Comparison of ENCODE assay signal across 12 mouse cellular contexts in the genomic region with DNA sequence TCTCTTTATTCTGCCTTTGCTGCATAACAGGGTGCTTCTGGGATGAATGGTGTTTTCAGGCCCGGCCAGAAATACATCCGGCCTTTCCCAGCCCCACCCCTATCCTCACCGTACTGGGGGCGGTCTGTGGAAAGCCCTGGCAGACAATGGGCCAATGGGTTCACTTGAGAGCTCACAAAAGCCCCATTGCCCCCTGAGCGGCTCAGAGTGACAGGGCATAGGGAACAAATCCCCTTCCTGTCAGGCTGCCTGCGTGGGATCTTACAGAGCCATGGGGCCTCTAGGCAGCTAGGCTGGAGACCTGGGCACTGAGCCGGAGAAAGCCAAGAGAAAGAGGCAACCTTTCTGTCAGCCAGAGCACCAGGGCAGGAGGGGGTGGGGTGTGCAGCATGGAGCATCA.
DNase-seq lines count a peak whose midpoint lies in the region; ATAC-seq lines count a peak whose summit lies in the region.
"Had no signal": no experiment of that assay in that cellular context is flagged by ENCODE, and none has a peak within 500 bp of the region (broad histone marks: within the 10 kb centered on the region; RNA-seq: fewer than 3 reads in every experiment).

No protein-coding gene starts in this region.

- 2% methylated on average over 7 of the region's 7 CpGs for WGBS in forebrain, embryonic 15.5 days
- 2% methylated on average over 7 of the region's 7 CpGs for WGBS in midbrain, embryonic 14.5 days

- H3K9me3 ChIP-seq in forebrain, embryonic 15.5 days, result no peaks in the 10 kb centered on the region
- no peaks in the 10 kb centered on the region for H3K9me3 ChIP-seq in midbrain, embryonic 14.5 days (ENCODE audit: control insufficient read depth, low read length)
- H3K9me3 ChIP-seq: limb, embryonic 15.5 days had no signal

- H3K27me3 ChIP-seq in forebrain, embryonic 15.5 days, result peaks cover 57% of the 10 kb centered on the region
- no peaks in the 10 kb centered on the region for H3K27me3 ChIP-seq in midbrain, embryonic 14.5 days (ENCODE audit: control insufficient read depth, insufficient read depth, low read length)
- H3K27me3 ChIP-seq: limb, embryonic 15.5 days had no signal

- peak; percentile 47 for DNase-seq in cerebellum, adult 9-11 months
- peak; percentile 70 for DNase-seq in R1 (ENCODE audit: low read depth, low spot score)
- peak; percentile 75 for DNase-seq in midbrain, embryonic 14.5 days
- no peak for DNase-seq in gastrocnemius, adult 18-20 months (ENCODE audit: low spot score)
- no peak for DNase-seq in spleen, adult 12 weeks (ENCODE audit: low spot score)
- DNase-seq in ovary, adult 18-20 months (ENCODE audit: low spot score), result no peak
- DNase-seq: adrenal gland, postnatal 14 days; gastrocnemius, postnatal 10 days; lung, postnatal 4 days had no signal

- H3K4me1 ChIP-seq in forebrain, embryonic 15.5 days, result peaks cover 32% of the 10 kb centered on the region
- H3K4me1 ChIP-seq in midbrain, embryonic 14.5 days (ENCODE audit: control insufficient read depth, insufficient read depth, low read length), result peaks cover 56% of the 10 kb centered on the region
- H3K4me1 ChIP-seq: limb, embryonic 15.5 days had no signal

- H3K9ac ChIP-seq in forebrain, embryonic 15.5 days (replicated peaks), result no peak overlapping the region
- no peak overlapping the region for H3K9ac ChIP-seq in midbrain, embryonic 14.5 days (replicated peaks; ENCODE audit: low read length)
- H3K9ac ChIP-seq: limb, embryonic 15.5 days had no signal

- no peak overlapping the region for H3K27ac ChIP-seq in forebrain, embryonic 15.5 days (replicated peaks)
- peak overlapping the region; percentile 15 for H3K27ac ChIP-seq in midbrain, embryonic 14.5 days (replicated peaks; ENCODE audit: low read depth, low read length)
- H3K27ac ChIP-seq: limb, embryonic 15.5 days had no signal

- ATAC-seq in cerebellum, adult (ENCODE audit: insufficient number of reproducible peaks, low FRiP score, low TSS enrichment), result no peak
- ATAC-seq in forebrain, embryonic 15.5 days (replicated peaks), result peak; percentile 84
- peak; percentile 79 for ATAC-seq in midbrain, embryonic 14.5 days (ENCODE audit: low FRiP score, low TSS enrichment)

- H3K36me3 ChIP-seq in forebrain, embryonic 15.5 days, result no peaks in the 10 kb centered on the region
- H3K36me3 ChIP-seq in midbrain, embryonic 14.5 days (ENCODE audit: control insufficient read depth, insufficient read depth, low read length), result no peaks in the 10 kb centered on the region
- H3K36me3 ChIP-seq: limb, embryonic 15.5 days had no signal

- no peak overlapping the region for H3K4me2 ChIP-seq in forebrain, embryonic 15.5 days (replicated peaks)
- no peak overlapping the region for H3K4me2 ChIP-seq in midbrain, embryonic 14.5 days (ENCODE audit: low read length)
- H3K4me2 ChIP-seq: limb, embryonic 15.5 days had no signal

- H3K4me3 ChIP-seq in forebrain, embryonic 15.5 days, result no peak overlapping the region
- no peak overlapping the region for H3K4me3 ChIP-seq in midbrain, embryonic 14.5 days (replicated peaks; ENCODE audit: low read depth, low read length)
- H3K4me3 ChIP-seq: limb, embryonic 15.5 days had no signal

Comparison
In these comparisons a context has a peak if more than half of its experiments do, and no peak if none do; other contexts are left out.
1. DNase-seq: peak in cerebellum, adult 9-11 months (single experiment), R1 (single experiment) and midbrain, embryonic 14.5 days (single experiment); none in gastrocnemius, adult 18-20 months (single experiment), spleen, adult 12 weeks (single experiment) and ovary, adult 18-20 months (single experiment).